Mouse (Mus musculus) embryonic facial prominence, embryonic 15.5 days (tissue): ENCODE data around the gene Nrxn3. TPM values are rescaled to one million over a fixed set of nuclear protein-coding genes. Genes with fewer than 3 reads are reported as not detected.

Source experiments
- ATAC-seq: fragments of 200-750 bp; cut with Nextera tagmentation; 2 replicates; pipeline ENCODE4 v1.8.0; 2017; ENCODE audit warnings: low read depth, moderate TSS enrichment; ENCODE audit not compliant: insufficient number of reproducible peaks, low FRiP score, low TSS enrichment
- H3K27ac ChIP-seq: fragments of 300-500 bp; sonication (generic); replicated peaks from 2 replicates; pipeline ENCODE4 v1.5.1; 2015; ENCODE audit warnings: mild to moderate bottlenecking, inconsistent platforms
- H3K27me3 ChIP-seq: fragments of 300-500 bp; sonication (generic); 2 replicates; pipeline ENCODE4 v1.6.1; 2015; ENCODE audit warnings: inconsistent platforms
- H3K36me3 ChIP-seq: fragments of 300-500 bp; sonication (generic); 2 replicates; pipeline ENCODE4 v1.6.1; 2015; ENCODE audit warnings: mild to moderate bottlenecking, inconsistent platforms
- H3K4me1 ChIP-seq: fragments of 300-500 bp; sonication (generic); 2 replicates; pipeline ENCODE4 v1.6.1; 2015; ENCODE audit warnings: inconsistent platforms
- H3K4me2 ChIP-seq: fragments of 300-500 bp; sonication (generic); replicated peaks from 2 replicates; pipeline ENCODE4 v1.6.1; 2015; ENCODE audit warnings: mild to moderate bottlenecking, inconsistent platforms
- H3K4me3 ChIP-seq: fragments of 300-500 bp; sonication (generic); replicated peaks from 2 replicates; pipeline ENCODE4 v1.5.1; 2015; ENCODE audit warnings: mild to moderate bottlenecking, inconsistent platforms
- H3K9ac ChIP-seq: fragments of 300-500 bp; sonication (generic); 2 replicates; pipeline ENCODE4 v1.6.1; 2015; ENCODE audit warnings: inconsistent platforms
- H3K9me3 ChIP-seq: fragments of 300-500 bp; sonication (generic); replicated peaks from 2 replicates; pipeline ENCODE4 v1.6.1; 2016; ENCODE audit warnings: inconsistent platforms
- WGBS: fragments of 180-500 bp; shearing (Covaris S2); methylation state at CpG from one replicate; pipeline ENCODE4 v1.1.7; 2015; 5-methylcytosine and 5-hydroxymethylcytosine counted together
- polyA plus RNA-seq: library from polyadenylated mRNA; unstranded; fragments of >200 nt; fragmentation: Nextera tagmentation; extraction: Ambion mirVana; gene quantifications from 2 replicates; pipeline ENCODE4 v1.2.1, GENCODE M21; 2015

The Nrxn3 gene
- polyA plus RNA-seq, 1 experiment from 2014 or later, result 4.5 TPM

GRCm38 (mm10) chr12:88944967-88945366, 222.3 kb downstream of the Nrxn3 start:
- Histone ChIP-seq H3K27ac (no peak overlapping the region), H3K4me3 (no peak overlapping the region), H3K9me3 (no peaks in the 10 kb centered on the region), H3K4me2 (no peak overlapping the region), H3K9ac (no peak overlapping the region), H3K36me3 (no peaks in the 10 kb centered on the region), H3K27me3 (no peaks in the 10 kb centered on the region), H3K4me1 (no peaks in the 10 kb centered on the region)
- ATAC-seq, result no peak
- 61% methylated on average over 3 of the region's 3 CpGs for WGBS

GRCm38 (mm10) chr12:88949870-88950269, 227.2 kb downstream of the Nrxn3 start:
- no peaks in the 10 kb centered on the region for H3K9me3 ChIP-seq
- H3K36me3 ChIP-seq, result no peaks in the 10 kb centered on the region
- no peak overlapping the region for H3K4me3 ChIP-seq
- H3K4me1 ChIP-seq, result no peaks in the 10 kb centered on the region
- H3K4me2 ChIP-seq, result no peak overlapping the region
- H3K27me3 ChIP-seq, result no peaks in the 10 kb centered on the region
- H3K9ac ChIP-seq, result no peak overlapping the region
- WGBS, result 80% methylated on average over 2 of the region's 2 CpGs
- no peak overlapping the region for H3K27ac ChIP-seq
- no peak for ATAC-seq

GRCm38 (mm10) chr12:88952937-88953600, 230.4 kb downstream of the Nrxn3 start:
- Histone ChIP-seq H3K9ac (no peak overlapping the region), H3K4me1 (no peaks in the 10 kb centered on the region), H3K9me3 (no peaks in the 10 kb centered on the region), H3K4me2 (no peak overlapping the region), H3K27me3 (no peaks in the 10 kb centered on the region), H3K4me3 (no peak overlapping the region), H3K27ac (no peak overlapping the region), H3K36me3 (no peaks in the 10 kb centered on the region)
- ATAC-seq, result no peak
- WGBS, result 60% methylated on average over 7 of the region's 7 CpGs

GRCm38 (mm10) chr12:88953801-88954200, 231.1 kb downstream of the Nrxn3 start:
- WGBS, result 47% methylated on average over 4 of the region's 4 CpGs
- no peak for ATAC-seq

GRCm38 (mm10) chr12:88957431-88957830, 234.8 kb downstream of the Nrxn3 start:
- no peaks in the 10 kb centered on the region for H3K27me3 ChIP-seq
- no peaks in the 10 kb centered on the region for H3K4me1 ChIP-seq
- H3K9ac ChIP-seq, result no peak overlapping the region
- H3K9me3 ChIP-seq, result no peaks in the 10 kb centered on the region
- H3K27ac ChIP-seq, result no peak overlapping the region
- H3K4me2 ChIP-seq, result no peak overlapping the region
- no peak for ATAC-seq
- WGBS, result 75% methylated on average over 3 of the region's 3 CpGs
- H3K4me3 ChIP-seq, result no peak overlapping the region
- no peaks in the 10 kb centered on the region for H3K36me3 ChIP-seq

More at GRCm38 (mm10) chr12:88953801-88954200, 231.1 kb downstream of the Nrxn3 start:
- no peaks in the 10 kb centered on the region for H3K27me3 ChIP-seq
- no peak overlapping the region for H3K4me3 ChIP-seq
- H3K9ac ChIP-seq, result no peak overlapping the region
- H3K27ac ChIP-seq, result no peak overlapping the region
- H3K4me2 ChIP-seq, result no peak overlapping the region
- no peaks in the 10 kb centered on the region for H3K4me1 ChIP-seq
- H3K36me3 ChIP-seq, result no peaks in the 10 kb centered on the region
- H3K9me3 ChIP-seq, result no peaks in the 10 kb centered on the region

- no peak overlapping the region for H3K4me3 ChIP-seq
- no peaks in the 10 kb centered on the region for H3K9me3 ChIP-seq
- no peak overlapping the region for H3K4me2 ChIP-seq
- no peaks in the 10 kb centered on the region for H3K36me3 ChIP-seq
- 98% methylated on average over 1 of the region's 1 CpGs for WGBS
- no peaks in the 10 kb centered on the region for H3K4me1 ChIP-seq
- no peaks in the 10 kb centered on the region for H3K27me3 ChIP-seq
- no peak overlapping the region for H3K9ac ChIP-seq
- ATAC-seq, result no peak
- H3K27ac ChIP-seq, result no peak overlapping the region
Observed at GRCm38 (mm10) chr12:88960817-88961216, 238.1 kb downstream of the Nrxn3 start.

GRCm38 (mm10) chr12:88966329-88966728, 243.7 kb downstream of the Nrxn3 start:
- ATAC-seq, result no peak
- H3K9ac ChIP-seq, result no peak overlapping the region
- H3K27ac ChIP-seq, result no peak overlapping the region
- no peaks in the 10 kb centered on the region for H3K36me3 ChIP-seq
- WGBS, result 79% methylated on average over 4 of the region's 4 CpGs
- no peak overlapping the region for H3K4me3 ChIP-seq
- H3K4me2 ChIP-seq, result no peak overlapping the region
- no peaks in the 10 kb centered on the region for H3K27me3 ChIP-seq
- H3K4me1 ChIP-seq, result no peaks in the 10 kb centered on the region
- H3K9me3 ChIP-seq, result no peaks in the 10 kb centered on the region

- Histone ChIP-seq H3K36me3 (no peaks in the 10 kb centered on the region), H3K4me2 (no peak overlapping the region), H3K27me3 (no peaks in the 10 kb centered on the region), H3K27ac (no peak overlapping the region), H3K4me1 (no peaks in the 10 kb centered on the region), H3K4me3 (no peak overlapping the region), H3K9ac (no peak overlapping the region), H3K9me3 (no peaks in the 10 kb centered on the region)
- ATAC-seq, result no peak
- WGBS, result 88% methylated on average over 2 of the region's 2 CpGs
Observed at GRCm38 (mm10) chr12:88976621-88977020, 253.9 kb downstream of the Nrxn3 start.

GRCm38 (mm10) chr12:88983688-88984330, 261.1 kb downstream of the Nrxn3 start:
- ATAC-seq, result no peak

GRCm38 (mm10) chr12:88984375-88984774, 261.7 kb downstream of the Nrxn3 start:
- Histone ChIP-seq H3K4me1 (peaks cover 4% of the 10 kb centered on the region; the same call in 1 of the 2 replicates), H3K27ac (no peak overlapping the region), H3K9ac (no peak overlapping the region), H3K27me3 (no peaks in the 10 kb centered on the region), H3K36me3 (no peaks in the 10 kb centered on the region), H3K4me2 (no peak overlapping the region), H3K9me3 (no peaks in the 10 kb centered on the region), H3K4me3 (no peak overlapping the region)
- 12% methylated on average over 8 of the region's 8 CpGs for WGBS
- no peak for ATAC-seq

More at GRCm38 (mm10) chr12:88983688-88984330, 261.1 kb downstream of the Nrxn3 start:
- no peak overlapping the region for H3K4me3 ChIP-seq
- H3K27me3 ChIP-seq, result no peaks in the 10 kb centered on the region
- no peak overlapping the region for H3K27ac ChIP-seq
- H3K4me2 ChIP-seq, result no peak overlapping the region
- no peaks in the 10 kb centered on the region for H3K9me3 ChIP-seq
- H3K36me3 ChIP-seq, result no peaks in the 10 kb centered on the region
- peaks cover 4% of the 10 kb centered on the region; the same call in 1 of the 2 replicates for H3K4me1 ChIP-seq
- H3K9ac ChIP-seq, result no peak overlapping the region
- WGBS, result 40% methylated on average over 10 of the region's 10 CpGs

- 23% methylated on average over 5 of the region's 5 CpGs for WGBS
- Histone ChIP-seq H3K27me3 (no peaks in the 10 kb centered on the region), H3K9ac (no peak overlapping the region), H3K4me3 (no peak overlapping the region), H3K4me1 (peaks cover 4% of the 10 kb centered on the region; the same call in 1 of the 2 replicates), H3K27ac (no peak overlapping the region), H3K36me3 (no peaks in the 10 kb centered on the region), H3K9me3 (no peaks in the 10 kb centered on the region), H3K4me2 (no peak overlapping the region)
- no peak for ATAC-seq
Observed at GRCm38 (mm10) chr12:88984804-88985203, 262.1 kb downstream of the Nrxn3 start.
